Mouse (Mus musculus): ENCODE results near the gene Megf6.

GRCm38 (mm10) chr4:154163296-154163695, 7.2 kb upstream of the Megf6 start:
- TF ChIP-seq GATA1 (IDR thresholded peaks at IDR 0.05; ENCODE audit: borderline replicate concordance, low read length) (no peak), FLI1 (IDR thresholded peaks at IDR 0.05; ENCODE audit: low read length) (no peak)

Data from megakaryocyte, embryonic 14.5 days (primary cell).